Mouse (Mus musculus) liver, postnatal 0 days (tissue): ENCODE results near the gene Hspg2.
A peak's percentile ranks its signal among the peaks of the same experiment; 100 is the strongest.

Source experiments
- CTCF ChIP-seq: sonication (generic); IDR thresholded peaks from 2 replicates; pipeline ENCODE4 v1.5.1; 2016; ENCODE audit warnings: antibody characterized with exemption, low read depth
- EP300 ChIP-seq: IDR thresholded peaks from 2 replicates; pipeline ENCODE4 v1.6.1; 2016; ENCODE audit warnings: antibody characterized with exemption, low read depth, mild to moderate bottlenecking

GRCm38 (mm10) chr4:137441332-137441731 is 27.2 kb upstream of the Hspg2 start:
- TF ChIP-seq CTCF = peak; percentile 42
- no peak for TF ChIP-seq EP300
